Mouse (Mus musculus): ENCODE data around the gene H2-M5. TPM values are rescaled to one million over a fixed set of nuclear protein-coding genes. Genes with fewer than 3 reads are reported as not detected.
A peak's percentile ranks its signal among the peaks of the same experiment; 100 is the strongest.

The H2-M5 gene
- polyA plus RNA-seq, 1 experiment from 2014 or later: 0.39 TPM

DNA sequence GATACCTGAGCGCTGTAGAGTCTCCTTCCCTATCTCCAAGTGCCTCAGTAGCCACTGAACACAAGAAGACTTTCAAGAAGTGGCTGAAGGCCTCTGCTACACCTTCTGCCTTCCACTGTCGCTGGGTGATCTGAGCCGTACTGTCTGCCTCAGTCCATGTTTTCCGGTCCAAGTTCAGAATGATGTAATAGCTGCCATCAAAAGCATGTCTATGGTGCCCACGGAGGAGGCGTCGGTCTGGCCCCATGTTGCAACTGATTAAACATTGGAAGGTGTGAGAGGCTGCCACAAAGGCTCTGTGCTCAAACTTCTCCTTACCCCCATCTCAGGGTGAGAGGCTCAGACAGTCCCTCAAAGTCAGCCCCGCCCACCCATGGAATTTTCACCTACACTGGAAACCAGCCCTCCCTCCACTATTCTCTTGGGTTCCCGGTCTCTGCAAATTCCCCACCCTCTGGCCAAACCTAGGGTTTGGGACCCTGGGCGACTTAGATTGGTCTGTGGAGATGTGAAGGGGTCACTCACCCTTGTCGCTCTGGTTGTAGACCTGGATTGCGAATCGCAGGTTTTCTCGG lies 18.9 kb downstream of the H2-M5 start:
- Histone ChIP-seq H3K27me3 (ENCODE audit: control insufficient read depth, insufficient read depth, low read length) (no peaks in the 10 kb centered on the region), H3K27ac (replicated peaks; ENCODE audit: low read depth, low read length) (no peak overlapping the region), H3K9ac (replicated peaks; ENCODE audit: low read length) (no peak overlapping the region), H3K36me3 (replicated peaks; ENCODE audit: control insufficient read depth, insufficient read depth, low read depth, low read length) (no peaks in the 10 kb centered on the region), H3K4me1 (ENCODE audit: control insufficient read depth, insufficient read depth, low read length) (no peaks in the 10 kb centered on the region), H3K4me3 (ENCODE audit: low read depth, low read length) (no peak overlapping the region), H3K4me2 (ENCODE audit: low read depth, low read length) (no peak overlapping the region), H3K9me3 (replicated peaks; ENCODE audit: control insufficient read depth, low read length) (no peaks in the 10 kb centered on the region)
- no peak for ATAC-seq (replicated peaks; ENCODE audit: insufficient number of reproducible peaks, low FRiP score, low TSS enrichment, low read depth)
- 86% methylated on average over 14 of the region's 14 CpGs for WGBS
- no peak for DNase-seq (ENCODE audit: low spot score)

DNA sequence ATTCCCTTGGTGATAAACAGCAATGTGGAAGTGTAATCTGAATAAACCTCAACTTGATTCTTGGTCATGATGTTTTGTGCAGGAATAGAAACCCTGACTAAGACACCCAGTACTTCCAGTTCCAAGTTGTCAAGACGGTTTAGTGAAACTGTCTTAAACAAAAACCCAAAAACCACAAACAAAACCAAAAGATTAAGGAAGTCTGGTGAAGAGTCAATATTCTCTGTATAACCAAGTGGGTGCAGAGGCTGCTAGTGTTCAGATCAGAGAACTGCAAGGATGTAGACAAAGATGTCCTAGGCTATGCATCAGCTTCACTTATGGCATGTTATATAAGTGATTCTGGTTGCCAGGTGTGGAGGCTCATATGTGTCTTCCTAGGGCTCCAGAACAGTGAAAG lies 22.5 kb downstream of the H2-M5 start:
- Histone ChIP-seq H3K27ac (replicated peaks; ENCODE audit: low read depth, low read length) (no peak overlapping the region), H3K9ac (replicated peaks; ENCODE audit: low read length) (no peak overlapping the region), H3K9me3 (replicated peaks; ENCODE audit: control insufficient read depth, low read length) (no peaks in the 10 kb centered on the region), H3K27me3 (ENCODE audit: control insufficient read depth, insufficient read depth, low read length) (no peaks in the 10 kb centered on the region), H3K36me3 (replicated peaks; ENCODE audit: control insufficient read depth, insufficient read depth, low read depth, low read length) (no peaks in the 10 kb centered on the region), H3K4me3 (ENCODE audit: low read depth, low read length) (no peak overlapping the region), H3K4me2 (ENCODE audit: low read depth, low read length) (no peak overlapping the region), H3K4me1 (ENCODE audit: control insufficient read depth, insufficient read depth, low read length) (no peaks in the 10 kb centered on the region)
- WGBS: 88% methylated on average over 1 of the region's 1 CpGs
- no peak for DNase-seq (ENCODE audit: low spot score)
- ATAC-seq (replicated peaks; ENCODE audit: insufficient number of reproducible peaks, low FRiP score, low TSS enrichment, low read depth): no peak

DNA sequence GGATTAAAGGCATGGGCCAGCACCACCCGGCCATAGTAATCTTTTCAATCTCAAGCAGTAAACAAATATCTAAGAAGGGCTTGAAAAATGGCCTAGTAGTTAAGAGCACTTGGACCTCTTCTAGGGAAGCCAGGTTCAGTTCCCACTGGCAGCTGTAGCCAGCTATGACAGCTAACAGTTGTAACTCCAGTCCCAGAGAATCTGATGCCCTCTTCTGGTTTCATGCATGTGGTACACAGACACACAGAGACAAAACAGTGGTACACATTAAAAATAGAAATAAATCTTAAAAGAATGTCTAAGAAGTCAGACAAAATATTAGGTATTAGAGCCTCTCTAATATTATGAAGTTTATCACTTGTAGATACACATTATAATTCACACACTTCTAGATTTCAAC lies 28.2 kb downstream of the H2-M5 start:
- Histone ChIP-seq H3K9me3 (replicated peaks; ENCODE audit: control insufficient read depth, low read length) (no peaks in the 10 kb centered on the region), H3K4me1 (ENCODE audit: control insufficient read depth, insufficient read depth, low read length) (no peaks in the 10 kb centered on the region), H3K4me3 (ENCODE audit: low read depth, low read length) (no peak overlapping the region), H3K27ac (replicated peaks; ENCODE audit: low read depth, low read length) (no peak overlapping the region), H3K36me3 (replicated peaks; ENCODE audit: control insufficient read depth, insufficient read depth, low read depth, low read length) (no peaks in the 10 kb centered on the region), H3K4me2 (ENCODE audit: low read depth, low read length) (no peak overlapping the region), H3K27me3 (ENCODE audit: control insufficient read depth, insufficient read depth, low read length) (no peaks in the 10 kb centered on the region), H3K9ac (replicated peaks; ENCODE audit: low read length) (no peak overlapping the region)
- no peak for ATAC-seq (replicated peaks; ENCODE audit: insufficient number of reproducible peaks, low FRiP score, low TSS enrichment, low read depth)
- no peak for DNase-seq (ENCODE audit: low spot score)
- 76% methylated on average over 1 of the region's 1 CpGs for WGBS

DNA sequence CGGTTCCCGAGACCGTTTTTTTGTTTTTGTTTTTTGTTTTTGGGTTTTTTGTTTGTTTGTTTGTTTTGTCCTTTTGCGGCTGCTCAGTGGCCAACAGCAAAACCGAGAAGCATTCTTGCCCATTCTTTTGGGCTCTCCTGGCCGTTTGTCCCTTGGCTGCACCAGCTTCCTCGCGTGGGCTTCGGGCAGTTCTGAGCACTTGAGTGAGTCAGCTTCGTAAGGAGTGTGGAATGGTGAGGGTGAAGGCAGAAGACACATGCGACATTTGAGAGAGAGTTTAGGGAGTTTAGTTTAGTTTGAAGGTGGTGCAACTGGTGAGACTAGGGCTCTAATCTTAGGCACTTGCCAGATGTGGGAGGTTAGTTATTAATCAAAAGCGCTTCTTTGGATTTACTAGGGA lies 30.5 kb downstream of the H2-M5 start:
- no peaks in the 10 kb centered on the region for H3K4me1 ChIP-seq (ENCODE audit: control insufficient read depth, insufficient read depth, low read length)
- no peaks in the 10 kb centered on the region for H3K36me3 ChIP-seq (replicated peaks; ENCODE audit: control insufficient read depth, insufficient read depth, low read depth, low read length)
- 10% methylated on average over 12 of the region's 12 CpGs for WGBS
- H3K9ac ChIP-seq (replicated peaks; ENCODE audit: low read length): peak overlapping the region; percentile 78
- peak overlapping the region; percentile 76 for H3K4me2 ChIP-seq (ENCODE audit: low read depth, low read length)
- no peak for ATAC-seq (replicated peaks; ENCODE audit: insufficient number of reproducible peaks, low FRiP score, low TSS enrichment, low read depth)
- H3K9me3 ChIP-seq (replicated peaks; ENCODE audit: control insufficient read depth, low read length): no peaks in the 10 kb centered on the region
- no peak for DNase-seq (ENCODE audit: low spot score)
- peak overlapping the region; percentile 68 for H3K4me3 ChIP-seq (ENCODE audit: low read depth, low read length)
- no peaks in the 10 kb centered on the region for H3K27me3 ChIP-seq (ENCODE audit: control insufficient read depth, insufficient read depth, low read length)
- no peak overlapping the region for H3K27ac ChIP-seq (replicated peaks; ENCODE audit: low read depth, low read length)

DNA sequence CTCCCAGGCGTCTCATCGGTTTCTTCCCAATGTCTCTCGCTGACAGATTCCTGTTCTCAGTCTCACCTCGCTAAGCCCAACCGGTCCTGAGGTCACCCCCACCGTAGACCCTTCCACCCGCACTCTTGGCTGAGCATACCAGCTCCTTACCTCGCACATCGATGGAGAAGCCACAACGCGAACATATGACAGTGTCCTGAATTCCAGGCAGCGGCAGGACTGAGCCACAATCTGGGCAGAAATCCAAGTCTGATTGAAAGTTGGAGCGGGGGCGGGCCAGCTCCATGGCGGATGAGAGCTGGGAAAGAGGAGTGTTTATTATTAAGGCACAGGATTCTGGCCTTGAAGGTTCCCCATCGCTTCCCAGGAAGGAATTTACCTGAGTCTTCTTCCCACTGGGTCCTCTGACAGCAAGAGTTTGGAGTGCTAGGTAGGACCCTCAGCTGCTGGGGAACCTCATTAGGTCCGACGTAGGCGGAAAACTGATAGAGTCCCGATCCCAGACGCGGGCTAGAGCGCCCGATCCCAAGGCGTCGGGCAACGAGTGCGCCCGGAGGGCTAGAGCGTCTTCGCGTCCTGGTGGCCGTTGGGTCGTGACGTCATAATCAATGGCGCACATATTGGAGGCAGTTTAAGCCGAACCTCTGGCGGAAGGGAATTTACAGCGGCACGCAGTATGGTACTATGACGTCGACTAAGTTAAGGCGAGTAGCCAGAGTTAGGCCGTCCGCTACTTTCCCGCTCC lies 31.2 kb downstream of the H2-M5 start, which contains the start of the genes Znrd1 and Znrd1as:
Gene Znrd1 (minus strand): TSS at position 561 of the 745 bp plus-strand sequence.
Gene Znrd1as (plus strand): TSS at position 594 of the 745 bp plus-strand sequence.
- Histone ChIP-seq H3K9ac (replicated peaks; ENCODE audit: low read length) (peak within 1 kb of the TSS; percentile 84), H3K9me3 (replicated peaks; ENCODE audit: control insufficient read depth, low read length) (no peaks in the 10 kb centered on the region), H3K4me2 (ENCODE audit: low read depth, low read length) (peak within 1 kb of the TSS; percentile 82), H3K4me3 (ENCODE audit: low read depth, low read length) (peak within 1 kb of the TSS; percentile 68), H3K4me1 (ENCODE audit: control insufficient read depth, insufficient read depth, low read length) (no peaks in the 10 kb centered on the region), H3K27me3 (ENCODE audit: control insufficient read depth, insufficient read depth, low read length) (no peaks in the 10 kb centered on the region), H3K27ac (replicated peaks; ENCODE audit: low read depth, low read length) (0 out of 2 replicates have a peak within 1 kb of the TSS, but pooled peaks have one; percentile 28), H3K36me3 (replicated peaks; ENCODE audit: control insufficient read depth, insufficient read depth, low read depth, low read length) (no peaks in the 10 kb centered on the region)
- peak; percentile 95 for ATAC-seq (replicated peaks; ENCODE audit: insufficient number of reproducible peaks, low FRiP score, low TSS enrichment, low read depth)
- under 1% methylated on average over 46 of the region's 46 CpGs for WGBS
- peak; percentile 99 for DNase-seq (ENCODE audit: low spot score)

DNA sequence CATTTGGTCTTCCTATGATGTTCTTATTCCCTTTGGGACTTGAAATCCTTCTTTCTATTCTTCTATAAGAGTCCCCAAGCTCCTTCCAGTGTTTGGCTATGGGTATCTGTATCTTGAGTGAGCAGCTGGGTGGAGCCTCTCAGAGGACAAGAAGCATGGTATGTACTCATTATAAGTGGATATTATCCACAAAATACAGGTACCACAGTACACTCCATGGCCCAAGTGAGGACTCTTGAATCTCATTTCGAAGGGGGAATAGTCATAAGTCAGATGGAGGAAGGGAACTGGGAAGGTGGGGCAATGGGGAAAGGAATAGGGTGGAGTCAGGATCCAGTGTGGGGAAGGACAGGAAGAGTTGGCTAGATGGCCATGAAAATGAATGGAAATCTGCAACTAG lies 36.3 kb downstream of the H2-M5 start:
- no peaks in the 10 kb centered on the region for H3K36me3 ChIP-seq (replicated peaks; ENCODE audit: control insufficient read depth, insufficient read depth, low read depth, low read length)
- H3K27ac ChIP-seq (replicated peaks; ENCODE audit: low read depth, low read length): no peak overlapping the region
- H3K9ac ChIP-seq (replicated peaks; ENCODE audit: low read length): no peak overlapping the region
- ATAC-seq (replicated peaks; ENCODE audit: insufficient number of reproducible peaks, low FRiP score, low TSS enrichment, low read depth) (no peak), DNase-seq (ENCODE audit: low spot score) (no peak)
- H3K4me1 ChIP-seq (ENCODE audit: control insufficient read depth, insufficient read depth, low read length): no peaks in the 10 kb centered on the region
- H3K9me3 ChIP-seq (replicated peaks; ENCODE audit: control insufficient read depth, low read length): no peaks in the 10 kb centered on the region
- no peak overlapping the region for H3K4me3 ChIP-seq (ENCODE audit: low read depth, low read length)
- H3K4me2 ChIP-seq (ENCODE audit: low read depth, low read length): no peak overlapping the region
- no peaks in the 10 kb centered on the region for H3K27me3 ChIP-seq (ENCODE audit: control insufficient read depth, insufficient read depth, low read length)
- 89% methylated on average over 1 of the region's 1 CpGs for WGBS

DNA sequence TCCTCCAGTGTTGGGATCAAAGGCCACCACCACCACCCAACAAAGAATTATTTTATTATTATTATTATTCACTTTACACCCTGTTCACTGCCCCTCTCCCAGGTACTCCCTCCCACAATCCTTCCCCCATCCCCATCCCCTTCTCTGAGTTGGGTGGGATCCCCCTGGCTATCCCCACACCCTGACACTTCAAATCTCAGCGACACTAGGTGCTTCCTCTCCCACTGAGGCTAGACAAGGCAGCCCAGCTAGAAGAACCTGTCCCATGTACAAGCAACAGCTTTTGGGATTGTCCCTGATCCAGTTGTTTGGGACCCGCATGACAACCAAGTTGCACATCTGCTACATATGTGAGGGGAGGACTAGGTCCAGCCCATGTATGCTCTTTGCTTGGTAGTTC lies 36.7 kb downstream of the H2-M5 start:
- ATAC-seq (replicated peaks; ENCODE audit: insufficient number of reproducible peaks, low FRiP score, low TSS enrichment, low read depth) (no peak), DNase-seq (ENCODE audit: low spot score) (no peak)
- Histone ChIP-seq H3K4me1 (ENCODE audit: control insufficient read depth, insufficient read depth, low read length) (no peaks in the 10 kb centered on the region), H3K27ac (replicated peaks; ENCODE audit: low read depth, low read length) (no peak overlapping the region), H3K27me3 (ENCODE audit: control insufficient read depth, insufficient read depth, low read length) (no peaks in the 10 kb centered on the region), H3K4me2 (ENCODE audit: low read depth, low read length) (no peak overlapping the region), H3K4me3 (ENCODE audit: low read depth, low read length) (no peak overlapping the region), H3K9me3 (replicated peaks; ENCODE audit: control insufficient read depth, low read length) (no peaks in the 10 kb centered on the region), H3K36me3 (replicated peaks; ENCODE audit: control insufficient read depth, insufficient read depth, low read depth, low read length) (no peaks in the 10 kb centered on the region), H3K9ac (replicated peaks; ENCODE audit: low read length) (no peak overlapping the region)
- WGBS: 93% methylated on average over 2 of the region's 2 CpGs

Data from embryonic facial prominence, embryonic 11.5 days (tissue).